Mouse (Mus musculus) adrenal gland, postnatal 25 days (tissue): Measurements from ENCODE around the gene Tpcn2. TPM values are rescaled to one million over a fixed set of nuclear protein-coding genes. Genes with fewer than 3 reads are reported as not detected.

Experiments
- DNase-seq: peaks from one replicate; pipeline ENCODE4 v3.0.0; 2021; ENCODE audit warnings: mixed read lengths
- total RNA-seq: library from RNA; stranded (reverse); gene quantifications from 2 replicates; pipeline ENCODE4 v1.2.3, GENCODE M21; 2021

Tpcn2 gene
- total RNA-seq, 1 experiment from 2014 or later, result 18.8 TPM

DNA sequence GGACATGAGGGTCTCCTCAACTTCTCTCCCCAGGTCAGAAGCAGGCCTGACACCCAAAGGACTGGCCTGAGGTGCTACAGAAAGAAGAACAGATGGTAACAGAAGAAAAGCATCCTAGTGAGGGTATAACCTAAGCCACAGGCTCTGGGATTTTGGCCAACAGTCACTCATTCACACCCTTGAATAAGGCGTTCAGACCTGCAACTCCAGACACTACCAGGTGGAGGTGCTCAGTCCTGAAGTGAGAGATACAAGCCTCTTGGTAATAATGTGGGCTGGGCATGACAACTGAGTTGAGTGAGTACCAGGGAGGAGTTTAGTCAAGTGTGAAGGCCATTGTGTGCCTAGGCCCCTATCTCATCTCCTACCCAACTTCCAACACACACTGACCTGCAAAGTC, 129.7 kb downstream of the Tpcn2 start:
- no peak for DNase-seq

DNA sequence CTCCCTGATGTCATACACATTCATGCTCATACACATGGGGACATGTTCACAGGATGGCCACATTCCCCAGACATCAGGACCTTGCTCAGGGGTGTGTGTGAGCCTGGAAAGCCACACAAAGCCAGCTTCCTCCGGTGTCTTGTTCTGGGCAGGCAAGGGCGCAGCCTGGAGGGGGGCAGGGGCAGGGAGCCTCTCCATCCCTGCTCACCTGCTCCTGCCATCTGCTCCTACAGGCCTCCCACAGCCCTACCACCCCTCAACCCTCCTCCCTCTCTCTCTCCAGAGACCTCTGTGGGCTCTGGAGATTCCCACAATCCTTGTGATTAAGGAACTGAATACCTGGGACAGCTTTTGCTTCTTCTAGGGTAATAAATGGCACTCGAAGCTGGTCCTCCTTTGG, 132.0 kb downstream of the Tpcn2 start:
- no peak for DNase-seq

DNA sequence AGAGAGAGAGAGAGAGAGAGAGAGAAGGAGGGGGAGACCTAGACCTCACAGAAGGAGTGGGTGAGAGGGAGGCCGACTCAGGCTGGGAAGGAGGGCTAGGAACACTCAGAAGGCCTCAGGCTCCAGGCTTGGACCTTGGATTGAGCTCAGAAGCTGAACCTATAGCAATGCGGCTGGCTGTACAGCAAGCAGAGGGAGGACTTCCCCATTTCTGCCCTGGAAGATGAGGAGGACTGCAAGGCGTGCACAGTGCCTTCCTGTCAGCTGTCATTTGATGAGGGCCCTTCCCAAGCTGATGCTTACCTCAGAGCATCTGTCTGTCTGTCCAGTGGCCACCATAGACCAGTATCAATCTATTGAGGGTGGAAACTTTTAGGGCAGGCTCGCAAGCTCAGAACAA, 134.9 kb downstream of the Tpcn2 start:
- no peak for DNase-seq

DNA sequence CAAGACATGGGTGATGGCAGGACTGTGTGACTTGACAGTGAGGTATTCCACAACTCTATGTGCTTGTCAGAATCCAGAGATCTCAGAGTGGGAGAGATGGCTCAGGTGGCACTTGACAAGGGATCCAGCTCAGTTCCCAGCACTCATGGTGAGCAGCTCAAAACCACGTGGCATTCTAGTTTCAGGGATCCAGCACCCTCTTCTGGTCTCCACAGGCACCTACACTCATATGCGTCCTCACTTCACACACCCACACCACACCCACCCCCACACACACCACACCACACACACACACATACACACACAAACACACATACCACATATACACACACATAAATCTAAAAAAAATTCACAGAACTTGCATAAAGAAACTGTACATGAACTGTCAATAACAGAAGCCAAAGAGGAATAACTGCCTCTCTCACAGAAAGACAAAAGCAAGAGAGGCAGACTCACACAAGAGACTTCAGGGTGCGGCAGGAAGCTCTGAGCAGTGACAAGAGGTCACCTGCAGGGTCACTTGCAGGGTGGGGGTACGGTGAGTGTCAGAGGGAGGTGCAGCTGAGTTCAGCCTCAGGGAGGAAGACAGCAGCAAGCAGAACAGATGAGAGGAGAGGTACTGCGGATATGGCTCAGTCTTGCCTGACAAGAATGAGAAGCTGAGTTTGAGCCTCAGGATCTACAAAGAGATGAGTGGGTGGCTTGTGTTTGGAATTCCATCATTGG, 135.7 kb downstream of the Tpcn2 start:
- DNase-seq, result no peak

DNA sequence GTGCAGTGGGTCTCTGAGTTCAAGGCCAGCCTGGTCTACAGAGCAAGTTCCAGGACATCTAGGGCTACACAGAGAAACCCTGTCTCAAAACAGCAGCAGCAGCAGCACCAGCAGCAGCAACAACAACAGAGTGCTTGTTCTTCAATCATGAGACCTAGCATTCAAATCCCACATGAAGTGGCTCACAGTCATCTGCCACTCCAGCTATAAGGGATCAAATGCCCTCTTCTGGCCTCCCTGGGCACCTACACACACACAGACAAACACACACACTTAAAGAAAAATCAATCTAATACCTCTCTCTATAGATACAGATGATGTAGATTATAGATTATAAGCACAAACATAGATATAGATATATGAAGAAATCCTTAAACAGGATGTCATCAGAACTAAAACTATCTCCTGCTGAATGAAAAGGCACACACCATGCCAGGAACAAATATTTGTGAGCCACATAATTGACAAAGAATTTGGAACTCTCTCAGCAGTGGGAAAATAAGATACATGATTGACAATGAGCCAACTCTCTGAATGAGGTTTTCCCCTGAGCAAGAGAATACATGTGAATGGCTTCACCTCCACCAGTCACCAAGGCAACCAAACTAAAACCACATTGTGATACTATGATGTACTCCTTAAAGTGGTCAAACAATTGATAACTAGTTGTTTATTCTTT, 137.4 kb downstream of the Tpcn2 start:
- no peak for DNase-seq

DNA sequence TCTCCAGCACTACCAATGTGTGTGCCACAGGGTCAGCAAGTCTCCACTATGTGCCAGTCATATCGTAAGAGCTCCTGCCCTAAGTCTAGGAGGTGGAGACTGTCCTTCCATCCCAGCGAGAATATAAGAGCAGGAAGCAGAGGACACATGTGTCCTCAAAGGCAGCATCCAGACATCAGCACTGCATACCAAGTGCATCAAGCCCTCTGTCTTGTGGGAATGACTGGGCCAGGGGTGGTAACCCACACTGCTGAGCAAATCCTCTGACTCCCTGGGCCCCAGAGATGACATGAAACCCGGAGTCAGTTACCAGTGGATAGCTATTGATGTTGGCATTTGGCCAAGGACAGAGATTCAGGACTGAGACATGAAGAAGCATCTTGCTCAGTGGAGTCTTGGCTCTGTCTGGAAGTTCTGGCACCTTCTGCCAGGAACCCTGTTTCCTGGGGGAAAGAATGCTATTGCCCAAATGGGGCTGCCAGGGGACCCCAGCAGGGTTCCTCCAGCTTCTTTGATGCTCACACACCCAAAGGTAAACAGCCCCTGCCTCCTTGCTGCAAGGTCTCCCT, 140.2 kb downstream of the Tpcn2 start:
- DNase-seq, result no peak

DNA sequence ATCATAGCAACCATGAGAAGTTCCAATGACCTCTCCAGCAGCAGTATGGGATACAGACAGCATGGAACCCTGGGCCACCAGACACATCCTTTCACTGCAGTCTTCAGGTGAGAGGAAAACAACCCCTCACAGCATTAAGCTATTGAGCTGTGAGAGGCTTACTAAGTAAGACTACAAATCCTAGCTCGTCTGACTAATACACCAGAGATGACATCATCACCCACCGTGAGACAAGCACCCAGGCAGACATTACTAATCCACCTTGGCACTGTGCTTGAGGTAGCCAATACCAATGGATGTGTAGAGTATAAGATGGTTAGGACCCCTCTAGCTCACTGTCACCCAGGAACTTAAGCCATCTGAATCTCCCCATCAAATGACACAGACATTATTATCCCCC, 143.2 kb downstream of the Tpcn2 start:
- no peak for DNase-seq

DNA sequence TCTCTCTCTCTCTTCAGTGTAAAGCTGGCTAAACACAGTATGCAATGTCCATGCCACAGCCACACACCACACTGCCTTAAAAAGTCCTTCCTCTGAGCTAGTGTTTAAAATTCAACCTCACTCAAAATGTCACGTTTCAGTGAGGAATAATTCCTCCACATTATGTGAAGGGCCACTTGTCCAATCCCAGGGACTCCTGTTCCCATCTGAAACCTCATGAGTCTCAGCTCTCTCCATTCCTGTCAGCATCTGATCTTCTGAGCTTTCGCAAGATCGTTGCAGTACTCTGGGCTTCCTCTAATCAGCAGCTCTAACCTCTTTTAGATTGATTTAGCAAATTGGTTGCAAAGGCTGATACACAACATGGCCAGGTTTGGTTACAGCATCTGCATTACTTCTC, 144.2 kb downstream of the Tpcn2 start:
- no peak for DNase-seq

DNA sequence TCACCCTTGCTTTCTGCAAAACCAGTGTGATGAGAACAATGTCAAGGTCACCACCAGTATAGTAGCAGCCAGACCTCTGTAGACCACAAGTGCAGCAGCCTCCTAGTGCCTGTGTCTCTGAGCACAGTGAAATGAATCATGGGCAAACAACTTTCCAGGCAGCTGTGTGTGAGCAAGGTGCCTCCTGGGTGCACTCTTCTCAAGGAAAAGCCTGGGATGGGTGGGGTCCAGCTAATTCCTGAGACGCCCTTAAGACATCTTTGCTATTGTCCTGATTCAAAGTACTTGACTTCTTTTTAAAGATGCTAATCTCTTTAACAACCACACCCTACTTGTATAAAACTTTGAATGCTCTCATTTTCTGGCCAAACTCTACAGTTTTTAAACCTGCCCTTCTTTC, 144.7 kb downstream of the Tpcn2 start:
- DNase-seq, result no peak

DNA sequence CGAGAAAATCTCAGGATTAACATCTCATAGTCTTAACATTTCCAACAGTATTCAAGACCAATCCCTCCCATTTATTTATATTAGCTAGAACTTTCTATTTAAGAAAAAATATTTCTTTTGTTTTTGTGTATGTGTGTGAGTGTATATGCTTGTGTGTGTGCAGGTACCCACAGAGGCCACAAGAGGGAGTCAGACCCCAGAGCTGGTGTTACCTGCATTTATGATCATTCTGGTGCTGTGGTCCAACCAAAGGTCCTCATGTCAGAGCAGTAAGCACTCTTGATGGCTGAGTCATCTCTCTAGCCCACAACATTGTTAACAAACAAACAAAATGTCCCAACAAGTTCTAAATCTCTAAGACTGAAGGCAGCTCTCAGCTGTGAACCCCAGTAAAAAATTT, 145.9 kb downstream of the Tpcn2 start:
- no peak for DNase-seq

DNA sequence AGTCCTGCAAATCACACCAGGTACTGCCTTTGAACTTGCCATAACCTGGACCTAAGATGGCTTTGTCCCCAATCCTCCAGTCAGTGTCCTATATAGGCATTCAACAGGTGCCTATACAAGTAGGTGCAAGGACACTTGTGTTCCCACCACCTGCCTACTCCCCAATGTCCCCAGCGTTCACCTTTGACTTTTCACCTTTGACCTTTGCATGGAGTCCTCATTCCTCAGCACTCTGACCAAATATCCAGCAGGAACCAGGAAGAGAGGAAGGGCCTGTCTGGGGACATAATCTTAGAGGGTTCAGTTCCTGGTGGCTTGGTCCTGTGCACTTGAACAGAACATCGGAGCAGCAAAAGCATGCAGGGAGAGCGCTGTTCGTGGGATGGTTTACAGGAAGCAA, 147.0 kb downstream of the Tpcn2 start:
- no peak for DNase-seq

Other genes with a start within 250 kb of the Tpcn2 start
- 0.52 TPM in 1 of 2 replicates, not detected in the other for gene 1810010D01Rik, start 75.9 kb downstream of the Tpcn2 start, total RNA-seq
- gene Mrgprf, start 16.8 kb upstream of the Tpcn2 start, total RNA-seq, result 1.0 and 1.3 TPM in 2 replicates
- gene Mrgprd, start 30.8 kb upstream of the Tpcn2 start, total RNA-seq, result not detected in 2 replicates